Mouse (Mus musculus): Measurements from ENCODE around the gene Slc15a5.

DNA sequence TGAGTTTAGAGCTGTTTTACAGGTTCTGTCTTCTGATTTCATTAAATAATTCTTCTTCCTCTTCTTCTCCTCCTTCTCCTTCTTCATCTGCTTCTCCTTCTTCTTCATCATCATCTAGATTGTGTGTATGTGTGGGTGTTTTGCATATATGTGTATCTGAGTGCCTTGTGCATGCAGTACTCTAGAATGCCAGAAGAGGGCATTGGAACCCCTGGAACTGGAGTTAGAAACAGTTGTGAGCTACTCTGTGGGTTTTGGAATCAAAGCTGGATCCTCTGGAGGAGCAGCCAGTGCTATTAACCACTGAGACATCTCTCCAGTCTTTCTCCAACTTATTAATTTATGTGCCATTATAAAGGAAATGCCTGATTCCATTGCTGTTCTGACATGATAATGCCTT is 89.9 kb downstream of the Slc15a5 start:
- TF ChIP-seq CTCF (IDR thresholded peaks at IDR 0.05; ENCODE audit: control insufficient read depth, insufficient read depth, insufficient replicate concordance, low read depth, low read length) (no peak), POLR2A (IDR thresholded peaks at IDR 0.05; ENCODE audit: control insufficient read depth, low read depth, low read length) (no peak)
